Mouse (Mus musculus) thymus, postnatal 25 days (tissue): ENCODE data around the gene Ryr2.
"Not testable (repeated sequence)": the region's sequence is repeated elsewhere in the genome, so short reads cannot be mapped to it uniquely, and the experiment has no call there.

Experiments used
- DNase-seq: peaks from one replicate; pipeline ENCODE4 v3.0.0; 2022

The Ryr2 gene

GRCm38 (mm10) chr13:12106662-12107632 lies at the start of gene Ryr2:
Gene Ryr2, minus strand, starts transcription at chr13:12106945.
- peak; percentile 19 for DNase-seq

- DNase-seq = no peak
Observed at GRCm38 (mm10) chr13:12153922-12154321, 47.2 kb upstream of the Ryr2 start.

GRCm38 (mm10) chr13:12146918-12147507 lies 40.3 kb upstream of the Ryr2 start:
- no peak for DNase-seq

GRCm38 (mm10) chr13:12146402-12146801 lies 39.7 kb upstream of the Ryr2 start:
- DNase-seq = no peak

GRCm38 (mm10) chr13:12143347-12143746 lies 36.6 kb upstream of the Ryr2 start:
- DNase-seq = no peak

- DNase-seq = not testable (repeated sequence)
Observed at GRCm38 (mm10) chr13:12136461-12136860, 29.7 kb upstream of the Ryr2 start.

GRCm38 (mm10) chr13:12133549-12133948 lies 26.8 kb upstream of the Ryr2 start:
- DNase-seq = no peak

- DNase-seq = no peak
Observed at GRCm38 (mm10) chr13:12132160-12132710, 25.5 kb upstream of the Ryr2 start.

- DNase-seq = no peak
Observed at GRCm38 (mm10) chr13:12129121-12129520, 22.4 kb upstream of the Ryr2 start.

- no peak for DNase-seq
Observed at GRCm38 (mm10) chr13:12126099-12126498, 19.4 kb upstream of the Ryr2 start.

- DNase-seq = no peak
Observed at GRCm38 (mm10) chr13:12124940-12125540, 18.3 kb upstream of the Ryr2 start.

- no peak for DNase-seq
Observed at GRCm38 (mm10) chr13:12115551-12115950, 8.8 kb upstream of the Ryr2 start.

GRCm38 (mm10) chr13:12114816-12115215 lies 8.1 kb upstream of the Ryr2 start:
- DNase-seq = no peak

GRCm38 (mm10) chr13:12108955-12109354 lies 2.2 kb upstream of the Ryr2 start:
- no peak for DNase-seq

GRCm38 (mm10) chr13:12105830-12106628 lies 716 bp downstream of the Ryr2 start:
- no peak for DNase-seq

- no peak for DNase-seq
Observed at GRCm38 (mm10) chr13:12105231-12105829, 1.4 kb downstream of the Ryr2 start.

GRCm38 (mm10) chr13:12104318-12104717 lies 2.4 kb downstream of the Ryr2 start:
- DNase-seq = no peak

- DNase-seq = no peak
Observed at GRCm38 (mm10) chr13:12103017-12103416, 3.7 kb downstream of the Ryr2 start.

- DNase-seq = no peak
Observed at GRCm38 (mm10) chr13:12099446-12099845, 7.3 kb downstream of the Ryr2 start.

GRCm38 (mm10) chr13:12098981-12099380 lies 7.8 kb downstream of the Ryr2 start:
- DNase-seq = no peak

GRCm38 (mm10) chr13:12096382-12096932 lies 10.3 kb downstream of the Ryr2 start:
- no peak for DNase-seq

GRCm38 (mm10) chr13:12094569-12094968 lies 12.2 kb downstream of the Ryr2 start:
- no peak for DNase-seq
